Mouse (Mus musculus): ENCODE measurements at regions not wholly inside any gene's neighbourhood (a gene's known extent, or its start where the extent isn't known, plus 50 kb on each side); places are given as distances from the start of the nearest gene placed in this dataset.
A peak's percentile ranks its signal among the peaks of the same experiment; 100 is the strongest.

DNA sequence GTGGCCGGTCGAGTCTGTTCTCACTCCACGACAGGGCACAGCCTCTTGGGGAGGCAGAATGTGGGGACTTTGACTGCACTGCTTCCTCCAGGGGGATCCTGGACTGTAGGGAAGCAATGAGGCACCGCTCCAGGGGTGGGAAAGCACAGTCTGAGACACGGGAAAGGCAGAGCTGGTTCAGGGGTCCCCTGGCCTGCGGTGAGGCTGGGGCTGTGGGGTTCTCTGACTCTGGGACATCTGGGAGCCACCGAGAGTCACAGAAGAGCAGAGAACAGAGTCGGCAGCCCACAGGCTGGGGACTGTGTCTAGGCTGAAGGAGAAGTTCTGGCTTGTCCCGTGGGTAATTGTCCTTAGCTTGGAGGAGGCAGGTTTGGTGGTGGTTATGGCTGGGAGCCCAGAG, 131.9 kb upstream of the Car8 start:
- H3K36me3 ChIP-seq (ENCODE audit: insufficient read depth, low read length) = no peaks in the 10 kb centered on the region
- TF ChIP-seq CTCF (IDR thresholded peaks at IDR 0.05) = no peak
- H3K4me1 ChIP-seq (ENCODE audit: insufficient read depth, low read length) = no peaks in the 10 kb centered on the region
- H3K4me3 ChIP-seq (ENCODE audit: low read depth, low read length) = no peak overlapping the region
- WGBS = 78% methylated on average over 9 of the region's 9 CpGs
- H3K27me3 ChIP-seq (ENCODE audit: insufficient read depth, low read length) = no peaks in the 10 kb centered on the region
- DNase-seq (ENCODE audit: low spot score) = no peak
- no peaks in the 10 kb centered on the region for H3K9me3 ChIP-seq (ENCODE audit: low read length)
- H3K27ac ChIP-seq (ENCODE audit: low read depth, low read length) = no peak overlapping the region
- ATAC-seq (ENCODE audit: low FRiP score) = no peak
- H3K9ac ChIP-seq (replicated peaks; ENCODE audit: low read length, poor library complexity, severe bottlenecking) = no peak overlapping the region
- H3K4me2 ChIP-seq (ENCODE audit: low read depth, low read length, poor library complexity, severe bottlenecking) = no peak overlapping the region

DNA sequence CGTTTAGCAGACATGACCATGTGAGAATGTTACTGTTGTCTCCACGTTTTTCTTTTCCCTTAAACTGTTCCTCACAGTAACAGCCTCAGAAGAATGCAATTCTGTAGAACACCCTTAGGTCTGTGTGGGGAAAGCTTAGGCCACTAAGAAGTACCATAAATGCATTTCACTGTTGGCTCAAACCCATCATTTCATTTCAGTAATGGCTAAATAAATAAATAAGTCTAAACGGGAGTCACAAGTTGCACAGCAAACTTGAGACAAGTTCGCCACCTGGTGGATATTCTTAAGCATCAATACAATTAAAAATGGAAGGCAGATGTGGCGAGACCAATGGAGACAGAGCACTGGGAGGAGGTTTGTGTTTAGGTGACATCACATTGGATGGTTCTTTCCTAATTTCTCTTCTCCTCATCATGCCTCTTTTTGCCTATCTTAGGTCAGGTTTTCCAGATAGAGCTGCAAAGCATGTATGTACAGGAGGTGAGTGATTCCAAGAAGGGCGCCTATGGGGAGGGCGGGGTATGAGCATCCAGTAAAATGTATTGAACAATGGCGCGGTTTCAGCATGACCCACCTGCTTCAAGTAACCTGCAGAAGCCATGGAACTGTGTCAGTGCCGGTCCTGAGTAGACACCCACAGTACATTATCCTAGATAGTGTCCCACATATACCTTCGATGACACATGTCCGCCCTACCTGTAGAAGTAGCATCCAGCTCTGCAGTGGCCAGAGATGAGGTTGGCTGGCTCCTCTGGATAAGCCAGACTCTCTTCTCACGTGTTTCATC, 128.8 kb upstream of the Car8 start:
- ATAC-seq (ENCODE audit: low FRiP score) (peak; percentile 85), DNase-seq (ENCODE audit: low spot score) (peak; percentile 93)
- peak; percentile 96 for TF ChIP-seq CTCF (IDR thresholded peaks at IDR 0.05)
- WGBS = 63% methylated on average over 13 of the region's 13 CpGs
- Histone ChIP-seq H3K27ac (ENCODE audit: low read depth, low read length) (no peak overlapping the region), H3K27me3 (ENCODE audit: insufficient read depth, low read length) (no peaks in the 10 kb centered on the region), H3K4me3 (ENCODE audit: low read depth, low read length) (no peak overlapping the region), H3K4me2 (ENCODE audit: low read depth, low read length, poor library complexity, severe bottlenecking) (no peak overlapping the region), H3K9me3 (ENCODE audit: low read length) (no peaks in the 10 kb centered on the region), H3K9ac (replicated peaks; ENCODE audit: low read length, poor library complexity, severe bottlenecking) (no peak overlapping the region), H3K4me1 (ENCODE audit: insufficient read depth, low read length) (no peaks in the 10 kb centered on the region), H3K36me3 (ENCODE audit: insufficient read depth, low read length) (no peaks in the 10 kb centered on the region)

- no peak for ATAC-seq (ENCODE audit: low FRiP score)
- DNase-seq (ENCODE audit: low spot score) = peak; percentile 24
- Histone ChIP-seq H3K27me3 (ENCODE audit: insufficient read depth, low read length) (no peaks in the 10 kb centered on the region), H3K9me3 (ENCODE audit: low read length) (no peaks in the 10 kb centered on the region), H3K4me3 (ENCODE audit: low read depth, low read length) (no peak overlapping the region), H3K4me2 (ENCODE audit: low read depth, low read length, poor library complexity, severe bottlenecking) (no peak overlapping the region), H3K4me1 (ENCODE audit: insufficient read depth, low read length) (no peaks in the 10 kb centered on the region), H3K36me3 (ENCODE audit: insufficient read depth, low read length) (no peaks in the 10 kb centered on the region), H3K27ac (ENCODE audit: low read depth, low read length) (no peak overlapping the region), H3K9ac (replicated peaks; ENCODE audit: low read length, poor library complexity, severe bottlenecking) (no peak overlapping the region)
- no peak for TF ChIP-seq CTCF (IDR thresholded peaks at IDR 0.05)
- WGBS = 61% methylated on average over 4 of the region's 4 CpGs
Observed at GRCm38 (mm10) chr4:8366978-8367377, 128.1 kb upstream of the Car8 start.

- DNase-seq (ENCODE audit: low spot score) (peak; percentile 23), ATAC-seq (ENCODE audit: low FRiP score) (no peak)
- H3K9ac ChIP-seq (replicated peaks; ENCODE audit: low read length, poor library complexity, severe bottlenecking) = no peak overlapping the region
- no peak overlapping the region for H3K4me3 ChIP-seq (ENCODE audit: low read depth, low read length)
- H3K9me3 ChIP-seq (ENCODE audit: low read length) = no peaks in the 10 kb centered on the region
- H3K27me3 ChIP-seq (ENCODE audit: insufficient read depth, low read length) = no peaks in the 10 kb centered on the region
- no peaks in the 10 kb centered on the region for H3K4me1 ChIP-seq (ENCODE audit: insufficient read depth, low read length)
- WGBS = 52% methylated on average over 4 of the region's 4 CpGs
- no peak overlapping the region for H3K4me2 ChIP-seq (ENCODE audit: low read depth, low read length, poor library complexity, severe bottlenecking)
- no peak overlapping the region for H3K27ac ChIP-seq (ENCODE audit: low read depth, low read length)
- no peaks in the 10 kb centered on the region for H3K36me3 ChIP-seq (ENCODE audit: insufficient read depth, low read length)
- no peak for TF ChIP-seq CTCF (IDR thresholded peaks at IDR 0.05)
Observed at GRCm38 (mm10) chr4:8362409-8362808, 123.6 kb upstream of the Car8 start.

DNA sequence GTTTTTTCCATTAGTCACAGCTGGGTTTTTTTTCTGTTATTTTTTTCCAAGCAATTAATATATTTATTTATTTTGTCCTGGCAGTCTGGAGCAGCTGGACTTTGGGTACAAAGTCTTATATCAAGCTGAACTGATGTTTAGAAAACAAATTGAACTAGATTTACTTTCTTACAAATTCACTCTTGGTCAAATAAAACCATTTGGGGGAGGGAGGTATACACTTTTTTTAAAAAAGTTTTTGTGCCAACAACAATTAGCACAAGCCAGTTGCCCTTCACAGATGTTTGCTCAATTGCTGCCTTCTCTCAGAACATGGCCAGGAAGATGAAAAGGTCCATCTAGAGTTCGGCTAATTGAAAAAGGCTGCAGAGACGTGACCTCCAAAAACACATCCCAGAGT, 123.1 kb upstream of the Car8 start:
- H3K27me3 ChIP-seq (ENCODE audit: insufficient read depth, low read length) = no peaks in the 10 kb centered on the region
- WGBS = 58% methylated on average over 2 of the region's 2 CpGs

GRCm38 (mm10) chr4:8361305-8361704, 122.5 kb upstream of the Car8 start:
- Histone ChIP-seq H3K4me2 (ENCODE audit: low read depth, low read length, poor library complexity, severe bottlenecking) (no peak overlapping the region), H3K27ac (ENCODE audit: low read depth, low read length) (no peak overlapping the region), H3K4me3 (ENCODE audit: low read depth, low read length) (no peak overlapping the region), H3K27me3 (ENCODE audit: insufficient read depth, low read length) (no peaks in the 10 kb centered on the region), H3K36me3 (ENCODE audit: insufficient read depth, low read length) (no peaks in the 10 kb centered on the region), H3K9ac (replicated peaks; ENCODE audit: low read length, poor library complexity, severe bottlenecking) (no peak overlapping the region), H3K4me1 (ENCODE audit: insufficient read depth, low read length) (no peaks in the 10 kb centered on the region), H3K9me3 (ENCODE audit: low read length) (no peaks in the 10 kb centered on the region)
- DNase-seq (ENCODE audit: low spot score) = no peak
- ATAC-seq (ENCODE audit: low FRiP score) = no peak
- no peak for TF ChIP-seq CTCF (IDR thresholded peaks at IDR 0.05)

More for the DNA sequence above, 123.1 kb upstream of the Car8 start:
- DNase-seq (ENCODE audit: low spot score) (no peak), ATAC-seq (ENCODE audit: low FRiP score) (no peak)
- Histone ChIP-seq H3K4me2 (ENCODE audit: low read depth, low read length, poor library complexity, severe bottlenecking) (no peak overlapping the region), H3K4me1 (ENCODE audit: insufficient read depth, low read length) (no peaks in the 10 kb centered on the region), H3K9ac (replicated peaks; ENCODE audit: low read length, poor library complexity, severe bottlenecking) (no peak overlapping the region), H3K27ac (ENCODE audit: low read depth, low read length) (no peak overlapping the region), H3K4me3 (ENCODE audit: low read depth, low read length) (no peak overlapping the region), H3K9me3 (ENCODE audit: low read length) (no peaks in the 10 kb centered on the region), H3K36me3 (ENCODE audit: insufficient read depth, low read length) (no peaks in the 10 kb centered on the region)
- no peak for TF ChIP-seq CTCF (IDR thresholded peaks at IDR 0.05)

Data from midbrain, postnatal 0 days (tissue).